Mouse (Mus musculus) MEL (cell line): Measurements from ENCODE around the gene Arsg. TPM values are rescaled to one million over a fixed set of nuclear protein-coding genes. Genes with fewer than 3 reads are reported as not detected.

ENCODE experiments used
- DNase-seq: peaks from one replicate; pipeline ENCODE4 v3.0.0; 2011; ENCODE audit warnings: low read depth, low spot score
- H3K27ac ChIP-seq: 2 replicates; pipeline ENCODE4 v1.5.1; 2012; ENCODE audit warnings: low read depth, mild to moderate bottlenecking, control low read depth, low read length, moderate library complexity; ENCODE audit not compliant: control insufficient read depth
- H3K27me3 ChIP-seq, 2 experiments: fragments of 150-350 bp in 1 of 2; sonication (generic) in 1 of 2; 2 replicates each; pipeline ENCODE4 v1.6.1; 2012; ENCODE audit warnings: low read length in 2 of 2, mild to moderate bottlenecking in 2 of 2, improper control_type of control experiment in 1 of 2, moderate library complexity in 1 of 2; ENCODE audit not compliant: insufficient read depth in 2 of 2, control insufficient read depth in 1 of 2
- H3K36me3 ChIP-seq, 2 experiments: 2 replicates each; pipeline ENCODE4 v1.6.1; 2012 to 2014; ENCODE audit warnings: low read length in 2 of 2, improper control_type of control experiment in 1 of 2, inconsistent platforms in 1 of 2, mild to moderate bottlenecking in 1 of 2; ENCODE audit not compliant: insufficient read depth in 2 of 2, control insufficient read depth in 1 of 2
- H3K4me1 ChIP-seq, 2 experiments: fragments of 150-350 bp in 1 of 2; sonication (generic) in 1 of 2; 2 replicates each; pipeline ENCODE4 v1.6.1; 2012; ENCODE audit warnings: low read length in 2 of 2, improper control_type of control experiment in 1 of 2, mild to moderate bottlenecking in 1 of 2; ENCODE audit not compliant: insufficient read depth in 2 of 2, control insufficient read depth in 1 of 2
- H3K4me3 ChIP-seq, 2 experiments: fragments of 150-350 bp in 1 of 2; sonication (generic) in 1 of 2; 2 replicates each; pipeline ENCODE4 v1.5.1; 2012; ENCODE audit warnings: low read depth in 2 of 2, low read length in 2 of 2, mild to moderate bottlenecking in 2 of 2, moderate library complexity in 2 of 2, control low read depth in 1 of 2, improper control_type of control experiment in 1 of 2; ENCODE audit not compliant: control insufficient read depth in 1 of 2, insufficient read depth in 1 of 2
- H3K79me2 ChIP-seq: 2 replicates; pipeline ENCODE4 v1.6.1; 2012; ENCODE audit warnings: mild to moderate bottlenecking, low read length, moderate library complexity; ENCODE audit not compliant: control insufficient read depth, poor library complexity, insufficient read depth
- H3K9ac ChIP-seq: 2 replicates; pipeline ENCODE4 v1.6.1; 2012; ENCODE audit warnings: low read depth, mild to moderate bottlenecking, control low read depth, low read length, moderate library complexity; ENCODE audit not compliant: control insufficient read depth, poor library complexity, severe bottlenecking
- H3K9me3 ChIP-seq: fragments of 150-350 bp; sonication (generic); replicated peaks from 2 replicates; pipeline ENCODE4 v1.6.1; 2012; ENCODE audit warnings: mild to moderate bottlenecking, low read length, improper control_type of control experiment, moderate library complexity; ENCODE audit not compliant: insufficient read depth
- CHD1 ChIP-seq: IDR thresholded peaks from 2 replicates; pipeline ENCODE4 v1.6.1; 2012; ENCODE audit warnings: low read depth, mild to moderate bottlenecking, inconsistent platforms, low read length, improper control_type of control experiment
- CHD2 ChIP-seq: IDR thresholded peaks from 2 replicates; pipeline ENCODE4 v1.6.1; 2011; ENCODE audit warnings: low read length, improper control_type of control experiment
- CTCF ChIP-seq, 3 experiments: IDR thresholded peaks in 2 of 3; conservative IDR thresholded peaks in 1 of 3; 2 replicates each; pipeline ENCODE4 v1.5.1; 2011 to 2012; ENCODE audit warnings: low read length in 3 of 3, low read depth in 2 of 3, mild to moderate bottlenecking in 2 of 3, improper control_type of control experiment in 1 of 3, inconsistent platforms in 1 of 3, mixed read lengths in 1 of 3, moderate library complexity in 1 of 3; ENCODE audit not compliant: control insufficient read depth in 1 of 3, insufficient read depth in 1 of 3, poor library complexity in 1 of 3, severe bottlenecking in 1 of 3
- E2F4 ChIP-seq: IDR thresholded peaks from 2 replicates; pipeline ENCODE4 v1.6.1; 2011; ENCODE audit warnings: low read depth, low read length, improper control_type of control experiment, borderline replicate concordance
- ELF1 ChIP-seq: IDR thresholded peaks from 2 replicates; pipeline ENCODE4 v1.6.1; 2014; ENCODE audit warnings: low read depth, mild to moderate bottlenecking, inconsistent platforms, low read length, improper control_type of control experiment, moderate library complexity
- ETS1 ChIP-seq: IDR thresholded peaks from 2 replicates; pipeline ENCODE4 v1.6.1; 2012; ENCODE audit warnings: low read depth, mild to moderate bottlenecking, inconsistent platforms, low read length, improper control_type of control experiment, moderate library complexity
- GABPA ChIP-seq: IDR thresholded peaks from 2 replicates; pipeline ENCODE4 v1.6.1; 2012; ENCODE audit warnings: low read depth, mild to moderate bottlenecking, inconsistent platforms, low read length, improper control_type of control experiment, moderate library complexity
- HCFC1 ChIP-seq: IDR thresholded peaks from 2 replicates; pipeline ENCODE4 v1.6.1; 2012; ENCODE audit warnings: low read depth, mild to moderate bottlenecking, inconsistent platforms, low read length, improper control_type of control experiment, moderate library complexity
- JUND ChIP-seq: IDR thresholded peaks from 2 replicates; pipeline ENCODE4 v1.6.1; 2011; ENCODE audit warnings: low read depth, mild to moderate bottlenecking, improper control_type of control experiment, low read length
- MAFK ChIP-seq: IDR thresholded peaks from 2 replicates; pipeline ENCODE4 v1.6.1; 2011; ENCODE audit warnings: low read depth, mild to moderate bottlenecking, low read length, improper control_type of control experiment, borderline replicate concordance
- MAX ChIP-seq: IDR thresholded peaks from 2 replicates; pipeline ENCODE4 v1.6.1; 2011; ENCODE audit warnings: low read length, improper control_type of control experiment
- MAZ ChIP-seq: IDR thresholded peaks from 2 replicates; pipeline ENCODE4 v1.6.1; 2012; ENCODE audit warnings: low read depth, mild to moderate bottlenecking, inconsistent platforms, low read length, improper control_type of control experiment
- MEF2A ChIP-seq: IDR thresholded peaks from 2 replicates; pipeline ENCODE4 v1.6.1; 2014; ENCODE audit warnings: low read depth, mild to moderate bottlenecking, inconsistent platforms, low read length, improper control_type of control experiment; ENCODE audit not compliant: poor library complexity, insufficient replicate concordance, severe bottlenecking; ENCODE audit errors: extremely low read depth
- MYC ChIP-seq: IDR thresholded peaks from 2 replicates; pipeline ENCODE4 v1.6.1; 2011; ENCODE audit warnings: low read depth, mild to moderate bottlenecking, low read length, improper control_type of control experiment, moderate library complexity
- NELFE ChIP-seq: IDR thresholded peaks from 2 replicates; pipeline ENCODE4 v1.6.1; 2011; ENCODE audit warnings: low read depth, low read length, improper control_type of control experiment
- NRF1 ChIP-seq: IDR thresholded peaks from 2 replicates; pipeline ENCODE4 v1.6.1; 2014; ENCODE audit warnings: low read depth, mild to moderate bottlenecking, inconsistent platforms, low read length, improper control_type of control experiment, moderate library complexity; ENCODE audit not compliant: poor library complexity, insufficient read depth, severe bottlenecking
- POLR2A ChIP-seq, 2 experiments: IDR thresholded peaks; 2 replicates each; pipeline ENCODE4 v1.6.1; 2011 to 2012; ENCODE audit warnings: low read length in 2 of 2, mild to moderate bottlenecking in 2 of 2, control low read depth in 1 of 2, improper control_type of control experiment in 1 of 2, low read depth in 1 of 2, moderate library complexity in 1 of 2; ENCODE audit not compliant: control insufficient read depth in 1 of 2, insufficient read depth in 1 of 2, poor library complexity in 1 of 2
- POLR2AphosphoS2 ChIP-seq: IDR thresholded peaks from 2 replicates; pipeline ENCODE4 v1.6.1; 2011; ENCODE audit warnings: low read length, improper control_type of control experiment
- POLR2AphosphoS5 ChIP-seq: IDR thresholded peaks from 2 replicates; pipeline ENCODE4 v1.6.1; 2012; ENCODE audit warnings: low read depth, borderline replicate concordance, mild to moderate bottlenecking, inconsistent platforms, low read length, moderate library complexity, mixed read lengths
- RCOR1 ChIP-seq: IDR thresholded peaks from 2 replicates; pipeline ENCODE4 v1.6.1; 2012; ENCODE audit warnings: low read depth, mild to moderate bottlenecking, inconsistent platforms, low read length, improper control_type of control experiment
- SIN3A ChIP-seq: IDR thresholded peaks from 2 replicates; pipeline ENCODE4 v1.6.1; 2012; ENCODE audit warnings: low read length, improper control_type of control experiment, inconsistent platforms
- TAL1 ChIP-seq: IDR thresholded peaks from 2 replicates; pipeline ENCODE4 v1.6.1; 2012; ENCODE audit warnings: mild to moderate bottlenecking, inconsistent platforms, low read length, moderate library complexity, mixed read lengths
- TBP ChIP-seq: IDR thresholded peaks from 2 replicates; pipeline ENCODE4 v1.8.0; 2011; ENCODE audit warnings: low read depth, low read length, improper control_type of control experiment
- UBTF ChIP-seq: IDR thresholded peaks from 2 replicates; pipeline ENCODE4 v1.6.1; 2012; ENCODE audit warnings: low read depth, mild to moderate bottlenecking, inconsistent platforms, low read length, improper control_type of control experiment, moderate library complexity, borderline replicate concordance; ENCODE audit not compliant: insufficient read depth
- USF1 ChIP-seq: IDR thresholded peaks from 2 replicates; pipeline ENCODE4 v1.6.1; 2014; ENCODE audit warnings: low read depth, mild to moderate bottlenecking, inconsistent platforms, low read length, improper control_type of control experiment, moderate library complexity
- USF2 ChIP-seq, 2 experiments: IDR thresholded peaks; 2 replicates each; pipeline ENCODE4 v1.6.1; 2011 to 2012; ENCODE audit warnings: improper control_type of control experiment in 2 of 2, low read length in 2 of 2, borderline replicate concordance in 1 of 2, inconsistent platforms in 1 of 2, low read depth in 1 of 2, mild to moderate bottlenecking in 1 of 2; ENCODE audit not compliant: insufficient read depth in 1 of 2
- ZC3H11A ChIP-seq: IDR thresholded peaks from 2 replicates; pipeline ENCODE4 v1.6.1; 2012; ENCODE audit warnings: low read depth, mild to moderate bottlenecking, inconsistent platforms, low read length, improper control_type of control experiment
- ZKSCAN1 ChIP-seq: IDR thresholded peaks from 2 replicates; pipeline ENCODE4 v1.6.1; 2012; ENCODE audit warnings: low read depth, mild to moderate bottlenecking, inconsistent platforms, low read length, improper control_type of control experiment, moderate library complexity
- ZMIZ1 ChIP-seq: IDR thresholded peaks from 2 replicates; pipeline ENCODE4 v1.6.1; 2012; ENCODE audit warnings: low read depth, mild to moderate bottlenecking, inconsistent platforms, low read length, improper control_type of control experiment, moderate library complexity
- ZNF384 ChIP-seq: IDR thresholded peaks from 2 replicates; pipeline ENCODE4 v1.6.1; 2012; ENCODE audit warnings: low read depth, mild to moderate bottlenecking, inconsistent platforms, low read length, improper control_type of control experiment
- polyA plus RNA-seq, 2 experiments: library from polyadenylated mRNA; stranded (reverse) in 1 of 2; unstranded in 1 of 2; fragments of >175 nt in 1 of 2; fragments of >200 nt in 1 of 2; gene quantifications; 2 replicates each; pipeline versions ENCODE4 v1.2.1 to v1.2.4; 2012; ENCODE audit warnings: low replicate concordance in 2 of 2, low read depth in 1 of 2; ENCODE audit not compliant: insufficient read length in 2 of 2, insufficient read depth in 1 of 2, missing spikeins in 1 of 2
- total RNA-seq: library from RNA; depleted of rRNA; stranded (reverse); fragments of 300-350 nt; gene quantifications from 2 replicates; pipeline ENCODE4 v1.2.3, GENCODE M21; 2012

The Arsg gene
- total and polyA plus RNA-seq, 3 experiments = 3.9 to 5.2 TPM; not detected in 1

- TF ChIP-seq UBTF (0 out of 2 replicates have a peak, but pooled peaks have one; percentile 55), RCOR1 (no peak), NRF1 (no peak), USF1 (no peak), MEF2A (no peak), MYC (no peak), NELFE (peak; percentile 32), HCFC1 (peak; percentile 43; the same call in 1 of the 2 replicates), ZC3H11A (no peak), ZMIZ1 (no peak), E2F4 (no peak), ELF1 (0 out of 2 replicates have a peak, but pooled peaks have one; percentile 21), MAZ (peak; percentile 70; the same call in 1 of the 2 replicates), POLR2A (IDR thresholded peaks at IDR 0.05; ENCODE audit: control insufficient read depth in 1 of 2, insufficient read depth in 1 of 2, low read depth in 1 of 2, low read length in 2 of 2, poor library complexity in 1 of 2) (no peak; a peak in 1 of 4 replicates)
- TF ChIP-seq, all 39 proteins: peak for 14
These were observed 137.7 kb downstream of the Arsg start (continued) for GRCm38 (mm10) chr11:109610795-109611302.

GRCm38 (mm10) chr11:109611303-109612149, 138.4 kb downstream of the Arsg start, which contains the start of gene Wipi1:
Wipi1 (minus strand) TSS chr11:109611967.
- H3K9me3 ChIP-seq = no peaks in the 10 kb centered on the region
- peak; percentile 100 for DNase-seq
- H3K27me3 ChIP-seq = no peaks in the 10 kb centered on the region
- peak within 1 kb of the TSS; percentile 72 to 98 for H3K4me3 ChIP-seq
- H3K36me3 ChIP-seq = peaks cover 0 to 23% of the 10 kb centered on the region in 2 experiments; a peak in 2 of 4 replicates
- peak within 1 kb of the TSS; percentile 67 for H3K9ac ChIP-seq
- peaks cover 12 to 25% of the 10 kb centered on the region in 2 experiments for H3K4me1 ChIP-seq
- peak within 1 kb of the TSS; percentile 88 for H3K27ac ChIP-seq
- no peaks in the 10 kb centered on the region for H3K79me2 ChIP-seq
- no peak for TF ChIP-seq CTCF (IDR thresholded peaks at IDR 0.05 in 2 of 3, conservative IDR thresholded peaks at IDR 0.05 in 1 of 3; ENCODE audit: control insufficient read depth in 1 of 3, insufficient read depth in 1 of 3, low read depth in 2 of 3, low read length in 3 of 3, poor library complexity in 1 of 3, severe bottlenecking in 1 of 3)
- TF ChIP-seq CHD2 = no peak
- TF ChIP-seq MAFK = no peak; the same call in 1 of the 2 replicates
- TF ChIP-seq ZNF384 = no peak
- TF ChIP-seq E2F4 = no peak
- TF ChIP-seq ZC3H11A = no peak
- no peak for TF ChIP-seq ZKSCAN1
- TF ChIP-seq TAL1 = 0 out of 2 replicates have a peak, but pooled peaks have one; percentile 8
- no peak for TF ChIP-seq POLR2AphosphoS2
- peak; percentile 100 for TF ChIP-seq MAX
- peak in 1 of 2 experiments; percentile 53; a peak in 1 of 4 replicates for TF ChIP-seq USF2 (IDR thresholded peaks at IDR 0.05; ENCODE audit: borderline replicate concordance in 1 of 2, insufficient read depth in 1 of 2, low read depth in 1 of 2, low read length in 2 of 2)
- 0 out of 2 replicates have a peak, but pooled peaks have one; percentile 21 for TF ChIP-seq ELF1
- no peak for TF ChIP-seq HCFC1
- peak; percentile 100 for TF ChIP-seq SIN3A
- TF ChIP-seq TBP = peak; percentile 74; the same call in 1 of the 2 replicates
- peak; percentile 92 for TF ChIP-seq USF1
- no peak for TF ChIP-seq CHD1
- TF ChIP-seq RCOR1 = no peak
- no peak for TF ChIP-seq JUND
- no peak for TF ChIP-seq MEF2A
- no peak for TF ChIP-seq ZMIZ1
- peak; percentile 64; the same call in 1 of the 2 replicates for TF ChIP-seq ETS1
- no peak for TF ChIP-seq POLR2AphosphoS5
- peak; percentile 40; the same call in 1 of the 2 replicates for TF ChIP-seq NELFE
- no peak for TF ChIP-seq GABPA
